Comparison of ENCODE assay signal across 16 mouse cellular contexts in genomic region chr4:29665561-29665960, GRCm38 (mm10).
"Had no signal": no experiment of that assay in that cellular context is flagged by ENCODE, and none has a peak within 500 bp of the region (broad histone marks: within the 10 kb centered on the region; RNA-seq: fewer than 3 reads in every experiment).

No protein-coding gene starts in this region.

- DNase-seq: heart, postnatal 10 days; heart, postnatal 14 days; heart, postnatal 36 days; heart, postnatal 4 days; kidney, adult 11 months; kidney, adult 18-20 months; kidney, adult 2 months; kidney, adult 8-10 months; kidney, adult 9 months; kidney, postnatal 10 days; kidney, postnatal 14 days; kidney, postnatal 25 days; kidney, postnatal 36 days; kidney, postnatal 4 days; layer of hippocampus, adult 9-11 months; layer of hippocampus, postnatal 36 days had no signal
